Mouse (Mus musculus) liver, adult (tissue): ENCODE measurements around the gene Tbc1d19.

ENCODE experiments used
- GATA4 ChIP-seq: IDR thresholded peaks from 2 replicates; pipeline ENCODE4 v1.6.1; 2014; ENCODE audit warnings: mild to moderate bottlenecking, low read length; ENCODE audit not compliant: insufficient replicate concordance

Gene Tbc1d19

DNA sequence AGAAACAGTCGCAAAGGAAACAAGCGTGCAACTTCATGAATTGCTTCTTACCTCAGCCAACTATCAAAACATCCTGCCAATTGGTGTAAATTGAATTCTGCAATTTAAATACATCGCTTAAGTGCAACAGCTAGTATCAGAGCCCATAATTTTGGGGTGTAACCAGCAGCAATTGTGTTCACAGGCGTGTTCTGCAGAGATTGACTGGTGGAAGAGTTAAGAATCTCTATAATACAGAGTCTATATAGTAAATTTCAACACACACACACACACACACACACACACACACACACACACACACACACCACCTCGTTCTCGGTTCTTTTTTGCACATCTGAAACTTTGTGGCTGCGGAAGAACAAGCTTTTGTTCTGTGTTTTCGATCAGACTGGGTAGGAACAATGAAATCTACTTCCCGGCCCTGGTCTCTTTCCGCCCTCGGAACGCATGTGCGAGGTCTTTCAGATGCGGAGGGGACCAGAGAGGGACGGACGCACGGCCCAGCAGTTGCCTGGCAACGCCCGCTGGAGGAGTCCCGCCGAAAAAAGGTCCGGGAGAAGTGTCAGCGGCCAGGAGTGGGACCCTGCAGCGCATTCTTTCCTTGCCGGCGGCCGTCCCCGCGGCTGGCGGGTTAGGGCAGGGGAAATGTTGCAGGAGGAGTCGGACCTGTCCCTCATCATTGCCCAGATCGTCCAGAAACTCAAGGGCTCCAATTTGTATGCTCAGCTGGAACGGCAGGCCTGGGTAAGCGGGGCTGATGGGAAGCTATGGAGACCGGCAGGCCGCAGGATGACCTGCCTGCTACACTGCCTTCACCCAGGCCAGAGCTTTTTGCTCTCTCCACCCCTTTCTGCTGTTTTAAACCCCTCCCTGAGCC is at the start of gene Tbc1d19:
Gene Tbc1d19 (plus strand): TSS at position 492 of the 877 bp plus-strand sequence.
- no peak; the same call in 1 of the 2 replicates for TF ChIP-seq GATA4

DNA sequence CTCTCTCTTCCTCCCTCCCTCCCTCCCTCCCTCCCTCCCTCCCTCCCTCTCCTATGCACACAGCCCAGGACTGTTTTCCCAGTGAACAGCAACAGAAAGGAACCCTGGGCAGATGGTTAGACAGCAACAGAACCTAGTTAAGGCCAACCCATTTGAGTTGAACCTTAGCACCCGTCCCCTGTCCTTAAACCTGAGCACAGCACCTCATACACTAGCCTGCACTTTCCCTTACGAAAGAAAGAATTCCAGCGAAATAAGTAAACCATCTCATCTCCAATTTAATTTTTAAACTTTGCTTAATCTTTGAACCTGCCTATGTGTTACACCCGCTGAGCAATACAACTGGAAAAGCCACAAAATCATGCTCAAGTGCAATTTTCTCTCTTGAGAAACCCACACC is 49.5 kb upstream of the Tbc1d19 start:
- TF ChIP-seq GATA4 = no peak

GRCm38 (mm10) chr5:53760914-53761313 is 48.5 kb upstream of the Tbc1d19 start:
- no peak for TF ChIP-seq GATA4

DNA sequence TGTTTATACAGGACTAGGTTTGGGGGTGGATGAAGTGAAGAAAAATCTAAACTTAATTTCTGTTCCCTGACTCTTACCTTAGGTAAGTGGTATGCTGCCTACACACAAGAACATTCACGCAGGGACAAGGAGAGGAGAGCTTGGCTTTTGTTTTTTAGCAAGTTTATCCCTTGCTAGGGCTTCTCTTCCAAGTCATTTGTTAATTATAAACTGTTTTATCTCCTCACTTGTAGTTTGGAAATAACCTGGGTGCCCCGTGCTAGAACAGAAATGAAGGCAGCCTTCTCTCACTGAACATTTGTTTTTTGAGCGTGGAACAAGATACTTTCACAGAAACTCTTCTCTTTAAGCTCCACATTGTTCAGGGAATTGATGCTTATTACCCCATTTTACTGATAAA is 48.1 kb upstream of the Tbc1d19 start:
- TF ChIP-seq GATA4 = no peak

- TF ChIP-seq GATA4 = no peak
These were observed 24.4 kb upstream of the Tbc1d19 start for GRCm38 (mm10) chr5:53784818-53785520.

DNA sequence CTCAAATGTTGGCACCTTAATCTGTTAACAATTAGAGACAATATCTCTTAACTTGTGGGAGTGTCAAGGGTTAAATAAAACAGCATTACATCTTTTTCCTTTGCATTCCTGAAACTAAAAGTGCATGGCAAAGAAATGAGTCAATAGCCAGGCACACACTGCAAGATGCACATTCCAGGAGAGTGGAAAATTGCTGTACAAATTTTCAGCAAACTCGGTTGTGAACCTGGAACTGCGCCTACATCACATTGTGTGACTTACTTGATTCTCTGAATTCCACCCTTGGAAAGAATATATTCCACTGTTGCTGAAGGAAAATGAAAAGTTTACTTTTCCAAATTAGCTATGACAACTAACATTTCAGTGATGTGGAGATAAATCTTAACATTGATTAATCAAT is 8.0 kb upstream of the Tbc1d19 start:
- no peak for TF ChIP-seq GATA4

DNA sequence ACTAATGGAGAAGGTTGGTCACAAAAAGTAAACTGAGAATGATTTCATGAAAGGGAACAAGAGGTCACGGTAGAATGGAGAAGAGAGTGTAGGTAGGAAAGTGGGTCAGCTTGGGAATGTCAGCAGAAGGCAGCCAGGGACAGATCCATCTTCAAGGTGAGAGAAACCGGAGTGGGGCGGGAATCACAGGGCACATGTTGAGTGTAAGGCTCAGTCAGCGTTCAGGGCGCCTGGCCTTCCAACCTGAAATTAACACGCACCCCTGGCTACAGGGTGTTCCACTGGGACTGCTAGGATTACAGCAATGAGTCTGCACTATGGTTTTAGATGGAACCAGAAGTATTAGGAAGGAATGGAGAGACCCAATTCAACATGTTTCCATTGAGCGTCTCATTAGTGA is 10.3 kb downstream of the Tbc1d19 start:
- no peak for TF ChIP-seq GATA4

- no peak for TF ChIP-seq GATA4
These were observed 16.5 kb downstream of the Tbc1d19 start for GRCm38 (mm10) chr5:53825886-53826285.

DNA sequence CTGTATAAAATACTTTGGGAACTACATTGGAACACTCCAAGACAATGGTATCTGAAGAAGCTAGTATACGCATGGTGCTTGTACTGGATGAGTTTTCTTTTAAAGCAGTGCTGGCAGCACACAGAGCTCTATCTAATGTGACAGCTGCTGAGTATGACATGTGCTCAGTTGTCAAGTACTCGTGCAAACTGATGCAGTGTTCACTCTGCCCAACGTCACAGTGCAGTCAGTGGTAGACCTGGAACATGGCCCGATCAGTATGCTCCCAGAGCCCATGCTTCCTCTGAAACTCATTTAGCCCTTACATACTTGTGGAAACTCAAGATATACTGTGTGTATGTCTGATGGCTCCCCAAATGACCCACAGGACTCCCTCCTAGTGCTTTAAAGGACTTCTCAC is 25.1 kb downstream of the Tbc1d19 start:
- no peak for TF ChIP-seq GATA4

DNA sequence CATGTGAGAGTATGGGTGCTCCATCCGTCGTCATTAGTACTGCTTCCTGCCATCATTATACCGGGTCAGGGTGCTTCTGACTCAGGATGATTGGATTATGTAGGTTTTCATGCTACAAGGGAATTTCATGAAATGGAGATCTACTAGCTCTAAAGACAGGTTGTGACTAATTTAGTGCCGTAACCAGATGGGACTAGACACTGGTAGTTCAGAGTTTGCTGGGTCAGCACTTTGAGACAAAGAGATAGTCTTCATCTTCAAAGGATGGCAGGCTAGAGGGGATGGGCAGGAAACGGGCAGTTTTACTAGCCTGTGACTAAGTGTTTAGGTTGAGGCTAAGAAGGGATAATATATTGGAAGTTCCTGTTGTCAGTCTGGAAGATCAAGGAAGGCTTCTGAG is 31.9 kb downstream of the Tbc1d19 start:
- no peak for TF ChIP-seq GATA4

- TF ChIP-seq GATA4 = no peak
These were observed 39.0 kb downstream of the Tbc1d19 start for GRCm38 (mm10) chr5:53848294-53848942.

GRCm38 (mm10) chr5:53852574-53852973 is 43.2 kb downstream of the Tbc1d19 start:
- TF ChIP-seq GATA4 = no peak

- TF ChIP-seq GATA4 = no peak
These were observed 45.2 kb downstream of the Tbc1d19 start for GRCm38 (mm10) chr5:53854561-53854960.

GRCm38 (mm10) chr5:53856011-53856410 is 46.6 kb downstream of the Tbc1d19 start:
- no peak for TF ChIP-seq GATA4

GRCm38 (mm10) chr5:53865146-53865545 is 55.7 kb downstream of the Tbc1d19 start:
- no peak for TF ChIP-seq GATA4

DNA sequence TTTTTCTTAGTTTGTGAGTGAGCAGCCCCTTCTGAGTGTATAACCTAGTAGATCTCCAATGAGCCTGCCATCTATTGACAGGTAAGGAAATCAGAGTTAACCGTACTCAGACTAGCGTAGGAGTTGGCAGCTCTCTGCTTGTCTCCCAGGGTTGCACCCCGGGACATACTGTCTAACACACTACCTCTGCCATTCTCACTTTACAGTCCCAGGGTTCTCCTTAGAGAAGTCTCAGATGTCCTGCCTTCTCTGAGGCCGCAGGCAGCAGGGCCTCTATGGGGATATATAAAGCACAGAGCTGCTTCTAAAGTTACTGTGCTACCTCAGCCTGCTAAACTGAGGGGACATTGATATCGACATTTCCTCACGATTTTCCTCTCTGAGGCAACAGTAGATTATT is 56.6 kb downstream of the Tbc1d19 start:
- TF ChIP-seq GATA4 = no peak

GRCm38 (mm10) chr5:53871665-53872312 is 62.4 kb downstream of the Tbc1d19 start:
- TF ChIP-seq GATA4 = no peak
